Mouse (Mus musculus): ENCODE results near the gene Vangl2.

GRCm38 (mm10) chr1:171996701-171997100 lies 31.5 kb downstream of the Vangl2 start:
- TF ChIP-seq POLR2AphosphoS2 (IDR thresholded peaks at IDR 0.05; ENCODE audit: insufficient read length, low read depth) (no peak), TCF12 (IDR thresholded peaks at IDR 0.05; ENCODE audit: insufficient read depth, poor library complexity, severe bottlenecking) (no peak), E2F4 (IDR thresholded peaks at IDR 0.05; ENCODE audit: insufficient read depth) (no peak), POLR2A (IDR thresholded peaks at IDR 0.05; ENCODE audit: insufficient read length, low read depth) (no peak), MAX (IDR thresholded peaks at IDR 0.05; ENCODE audit: low read depth) (no peak), USF1 (IDR thresholded peaks at IDR 0.05; ENCODE audit: low read depth) (no peak), MYOG (IDR thresholded peaks at IDR 0.05; ENCODE audit: control insufficient read depth in 1 of 3, insufficient read depth in 1 of 3, insufficient read length in 2 of 3, low read depth in 2 of 3) (no peak), SRF (IDR thresholded peaks at IDR 0.05; ENCODE audit: control insufficient read depth, insufficient read length, low read depth) (no peak), MYOD1 (IDR thresholded peaks at IDR 0.05; ENCODE audit: control insufficient read depth in 1 of 3, insufficient read length in 2 of 3, low read depth in 2 of 3) (no peak)

Measured in myocyte (in vitro differentiated cells).